27 mouse cellular contexts compared by ENCODE assay signal in genomic region chr1:157973373-157974232, GRCm38 (mm10).
DNase-seq lines count a peak whose midpoint lies in the region; ATAC-seq and TF ChIP-seq lines count a peak whose summit lies in the region.
"Had no signal": no experiment of that assay in that cellular context is flagged by ENCODE, and none has a peak within 500 bp of the region (broad histone marks: within the 10 kb centered on the region; RNA-seq: fewer than 3 reads in every experiment).

No protein-coding gene starts in this region.

- DNase-seq in kidney, adult 2 months, result peak; percentile 4
- DNase-seq in kidney, postnatal 36 days, result no peak
- DNase-seq in kidney, postnatal 0 days (ENCODE audit: low spot score), result peak; percentile 10
- no peak for DNase-seq in kidney, postnatal 4 days
- DNase-seq in heart, adult 8-10 months (ENCODE audit: low spot score), result no peak
- DNase-seq: adrenal gland, adult 8-10 months; cerebellum, adult 11-12 months; cerebellum, adult 9-11 months; heart, adult 2 months; heart, postnatal 10 days; lung, adult 18-20 months; lung, postnatal 4 days; thymus, adult 2 months; thymus, postnatal 36 days had no signal

- no peaks in the 10 kb centered on the region for H3K9me3 ChIP-seq in kidney, postnatal 0 days (replicated peaks; ENCODE audit: low read length)
- no peaks in the 10 kb centered on the region for H3K9me3 ChIP-seq in liver, embryonic 16.5 days (replicated peaks; ENCODE audit: control insufficient read depth, low read length)
- H3K9me3 ChIP-seq: heart, embryonic 13.5 days; limb, embryonic 13.5 days; midbrain, embryonic 12.5 days; neural tube, embryonic 12.5 days had no signal

- no peak for TF ChIP-seq CTCF in kidney, adult 2 months (conservative IDR thresholded peaks at IDR 0.05; ENCODE audit: insufficient read depth, insufficient read length, low read depth, low read length)
- TF ChIP-seq CTCF in kidney, postnatal 0 days (IDR thresholded peaks at IDR 0.05; ENCODE audit: low read depth), result no peak

- H3K4me1 ChIP-seq in kidney, adult 2 months (ENCODE audit: control insufficient read depth, insufficient read depth, low read length), result no peaks in the 10 kb centered on the region
- H3K4me1 ChIP-seq in kidney, postnatal 0 days (replicated peaks; ENCODE audit: insufficient read depth, low read length), result no peaks in the 10 kb centered on the region
- no peaks in the 10 kb centered on the region for H3K4me1 ChIP-seq in liver, embryonic 16.5 days (ENCODE audit: control insufficient read depth, low read depth, low read length)
- H3K4me1 ChIP-seq: heart, embryonic 13.5 days; limb, embryonic 13.5 days; megakaryocyte, embryonic 14.5 days had no signal

- no peak overlapping the region for H3K9ac ChIP-seq in kidney, postnatal 0 days (ENCODE audit: low read depth, low read length)
- H3K9ac ChIP-seq in liver, embryonic 16.5 days (ENCODE audit: low read depth, low read length), result no peak overlapping the region
- H3K9ac ChIP-seq: heart, embryonic 13.5 days; hindbrain, embryonic 14.5 days; limb, embryonic 13.5 days; midbrain, embryonic 12.5 days; neural tube, embryonic 12.5 days had no signal

- H3K4me2 ChIP-seq in kidney, postnatal 0 days (ENCODE audit: low read length), result no peak overlapping the region
- H3K4me2 ChIP-seq in liver, embryonic 16.5 days (ENCODE audit: low read depth, low read length), result no peak overlapping the region
- H3K4me2 ChIP-seq: heart, embryonic 13.5 days; hindbrain, embryonic 14.5 days; limb, embryonic 13.5 days; midbrain, embryonic 12.5 days; neural tube, embryonic 12.5 days had no signal

- ATAC-seq in kidney, postnatal 0 days (replicated peaks; ENCODE audit: low FRiP score, low read depth), result no peak
- peak; percentile 39; the same call in 1 of the 2 replicates for ATAC-seq in erythroid progenitor cell, adult 5-6 weeks (replicated peaks; ENCODE audit: low FRiP score, poor library complexity, severe bottlenecking)
- ATAC-seq in liver, embryonic 16.5 days (ENCODE audit: low read depth), result peak; percentile 56; the same call in 1 of the 2 replicates
- ATAC-seq: forebrain, embryonic 16.5 days; intestine, postnatal 0 days; lung, postnatal 0 days had no signal

- WGBS in kidney, adult 2 months, result 47% methylated on average over 10 of the region's 10 CpGs
- WGBS in kidney, postnatal 0 days, result 46% methylated on average over 10 of the region's 10 CpGs
- WGBS in liver, embryonic 16.5 days (ENCODE audit: insufficient replicate concordance), result 63% methylated on average over 10 of the region's 10 CpGs

- no peak for TF ChIP-seq POLR2A in kidney, adult 2 months (IDR thresholded peaks at IDR 0.05; ENCODE audit: low read depth, low read length)

- no peaks in the 10 kb centered on the region for H3K36me3 ChIP-seq in kidney, adult 2 months (ENCODE audit: control insufficient read depth, insufficient read depth, low read length)
- no peaks in the 10 kb centered on the region for H3K36me3 ChIP-seq in kidney, postnatal 0 days (ENCODE audit: insufficient read depth, low read length)
- no peaks in the 10 kb centered on the region for H3K36me3 ChIP-seq in liver, embryonic 16.5 days (ENCODE audit: control insufficient read depth, insufficient read depth)
- H3K36me3 ChIP-seq: heart, embryonic 13.5 days; limb, embryonic 13.5 days; midbrain, embryonic 12.5 days; neural tube, embryonic 12.5 days had no signal

- no peak overlapping the region for H3K4me3 ChIP-seq in kidney, adult 2 months (ENCODE audit: insufficient read depth, low read depth, low read length)
- H3K4me3 ChIP-seq in kidney, postnatal 0 days (replicated peaks; ENCODE audit: low read depth, low read length), result no peak overlapping the region
- H3K4me3 ChIP-seq in liver, embryonic 16.5 days (ENCODE audit: low read depth, low read length), result no peak overlapping the region
- H3K4me3 ChIP-seq: heart, adult 2 months; heart, embryonic 13.5 days; left cerebral cortex, adult 2 months; limb, embryonic 13.5 days; megakaryocyte, embryonic 14.5 days; midbrain, embryonic 12.5 days; myocyte; neural tube, embryonic 12.5 days had no signal

- H3K27ac ChIP-seq in kidney, adult 2 months (ENCODE audit: insufficient read depth, low read depth, low read length), result no peak overlapping the region
- H3K27ac ChIP-seq in kidney, postnatal 0 days, result no peak overlapping the region
- H3K27ac ChIP-seq in liver, embryonic 16.5 days (ENCODE audit: low read length), result no peak overlapping the region
- H3K27ac ChIP-seq: heart, adult 2 months; heart, embryonic 13.5 days; hindbrain, embryonic 14.5 days; left cerebral cortex, adult 2 months; limb, embryonic 13.5 days; midbrain, embryonic 12.5 days; neural tube, embryonic 12.5 days had no signal

- H3K27me3 ChIP-seq in kidney, adult 2 months (replicated peaks; ENCODE audit: control insufficient read depth, insufficient read depth, low read length), result no peaks in the 10 kb centered on the region
- no peaks in the 10 kb centered on the region for H3K27me3 ChIP-seq in kidney, postnatal 0 days (ENCODE audit: insufficient read depth, low read length)
- no peaks in the 10 kb centered on the region for H3K27me3 ChIP-seq in liver, embryonic 16.5 days (ENCODE audit: control insufficient read depth, insufficient read depth, low read depth, low read length)
- H3K27me3 ChIP-seq: heart, embryonic 13.5 days; megakaryocyte, embryonic 14.5 days; midbrain, embryonic 12.5 days; neural tube, embryonic 12.5 days had no signal

Comparison
In these comparisons a context has a peak if more than half of its experiments do, and no peak if none do; other contexts are left out.
1. DNase-seq: peak in kidney, adult 2 months (single experiment) and kidney, postnatal 0 days (single experiment); none in kidney, postnatal 36 days (0 of 2), kidney, postnatal 4 days (0 of 2) and heart, adult 8-10 months (single experiment).